Mouse (Mus musculus): ENCODE measurements around the gene Gm5108.

DNA sequence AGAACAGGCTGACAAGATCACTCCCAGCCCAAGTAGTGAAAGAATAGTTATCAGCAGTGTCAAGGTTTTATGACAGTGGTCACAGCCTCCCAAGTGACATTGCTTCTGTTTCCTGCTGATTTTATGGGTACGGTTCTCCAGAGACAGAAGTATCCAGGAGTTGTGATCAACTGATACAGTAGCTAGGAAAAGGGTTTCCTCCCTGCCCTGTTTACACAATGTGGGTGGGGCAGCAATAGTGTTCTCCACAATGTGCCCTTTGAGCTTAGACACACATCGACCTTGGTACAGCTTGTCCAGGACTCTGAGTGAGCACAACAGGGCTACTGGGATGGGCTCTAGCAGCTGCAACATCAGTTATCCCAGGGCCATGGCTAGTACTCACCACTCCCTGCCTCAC, 9.8 kb upstream of the Gm5108 start:
- no peak for TF ChIP-seq CTCF (IDR thresholded peaks at IDR 0.05; ENCODE audit: low read depth, low read length)
- TF ChIP-seq POLR2A (IDR thresholded peaks at IDR 0.05; ENCODE audit: extremely low read depth, insufficient read depth, low read length): no peak
